Mouse (Mus musculus) G1E (cell line): ENCODE data around the gene Zkscan6. TPM values are rescaled to one million over a fixed set of nuclear protein-coding genes. Genes with fewer than 3 reads are reported as not detected.

Experiments used
- ATAC-seq: 2 replicates; pipeline ENCODE4 v1.8.0; 2016; ENCODE audit warnings: mild to moderate bottlenecking; ENCODE audit not compliant: insufficient number of reproducible peaks, poor library complexity, low FRiP score, severe bottlenecking; ENCODE audit errors: extremely low read depth
- DNase-seq: peaks from one replicate; pipeline ENCODE4 v3.0.0; 2012; ENCODE audit warnings: low spot score
- H3K27me3 ChIP-seq: 2 replicates; pipeline ENCODE4 v1.6.1; 2012; ENCODE audit warnings: mild to moderate bottlenecking, low read length, inconsistent platforms; ENCODE audit not compliant: insufficient read depth
- H3K36me3 ChIP-seq: replicated peaks from 2 replicates; pipeline ENCODE3; 2012; ENCODE audit warnings: mild to moderate bottlenecking, inconsistent platforms
- H3K4me1 ChIP-seq: 2 replicates; pipeline ENCODE4 v1.6.1; 2012; ENCODE audit warnings: low read depth, low read length, inconsistent platforms, mixed read lengths; ENCODE audit not compliant: insufficient read depth
- H3K4me3 ChIP-seq: 2 replicates; pipeline ENCODE4 v1.5.1; 2012; ENCODE audit warnings: low read depth, mild to moderate bottlenecking, inconsistent platforms, low read length, moderate library complexity, mixed read lengths
- H3K9me3 ChIP-seq: replicated peaks from 2 replicates; pipeline ENCODE4 v1.6.1; 2012; ENCODE audit warnings: inconsistent platforms
- CTCF ChIP-seq: IDR thresholded peaks from 2 replicates; pipeline ENCODE4 v1.5.1; 2012; ENCODE audit warnings: low read depth, low read length, inconsistent platforms, mixed read lengths
- GATA1 ChIP-seq: IDR thresholded peaks from 2 replicates; pipeline ENCODE4 v1.6.1; 2012; ENCODE audit warnings: borderline replicate concordance, low read length, inconsistent platforms, mixed read lengths
- GATA2 ChIP-seq: IDR thresholded peaks from 2 replicates; pipeline ENCODE4 v1.6.1; 2012; ENCODE audit warnings: low read depth, low read length, inconsistent platforms, borderline replicate concordance
- POLR2AphosphoS5 ChIP-seq: IDR thresholded peaks from 2 replicates; pipeline ENCODE4 v1.6.1; 2012; ENCODE audit warnings: low read depth, low read length, inconsistent platforms; ENCODE audit not compliant: insufficient replicate concordance
- TAL1 ChIP-seq: conservative IDR thresholded peaks from 2 replicates; pipeline ENCODE4 v1.6.1; 2012; ENCODE audit warnings: low read depth, low read length, inconsistent platforms, mixed read lengths
- polyA plus RNA-seq: library from polyadenylated mRNA; stranded (reverse); fragments of >175 nt; gene quantifications from 2 replicates; pipeline ENCODE4 v1.2.3, GENCODE M21; 2012
- total RNA-seq, 2 experiments: library from RNA; stranded (forward) in 1 of 2; stranded (reverse) in 1 of 2; fragments of 200-1000 nt in 1 of 2; fragments of >200 nt in 1 of 2; fragmentation: Nextera tagmentation in 1 of 2; gene quantifications; 2 replicates each; pipeline ENCODE4 v1.2.3; 2014 to 2017

The Zkscan6 gene
- total and polyA plus RNA-seq, 3 experiments = 2.8 to 26.8 (median 5.4) TPM

DNA sequence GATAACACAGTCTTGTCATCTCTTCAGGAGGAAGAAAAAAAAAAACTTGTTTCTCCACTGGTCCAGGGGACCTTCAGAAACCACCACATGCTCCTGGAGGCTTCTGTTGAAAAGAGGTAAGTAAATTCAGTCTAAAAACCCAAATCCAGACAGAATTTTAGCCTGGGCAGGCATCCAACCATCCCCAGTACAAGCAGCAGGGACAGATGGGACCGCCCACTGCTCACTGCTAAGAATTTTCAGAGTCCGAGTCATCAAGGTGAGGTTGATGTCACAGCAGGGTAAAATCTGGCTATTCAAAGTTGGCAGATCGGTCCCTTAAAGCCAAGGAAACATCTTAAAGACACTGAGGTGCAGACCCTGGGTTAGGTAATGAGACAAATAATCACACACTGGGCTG, 5.1 kb upstream of the Zkscan6 start:
- TF ChIP-seq GATA1 (no peak), GATA2 (no peak), CTCF (no peak), POLR2AphosphoS5 (no peak), TAL1 (no peak)
- Histone ChIP-seq H3K9me3 (no peaks in the 10 kb centered on the region), H3K4me3 (no peak overlapping the region), H3K36me3 (no peaks in the 10 kb centered on the region), H3K27me3 (no peaks in the 10 kb centered on the region), H3K4me1 (peaks cover 9% of the 10 kb centered on the region)
- DNase-seq (no peak), ATAC-seq (no peak)

DNA sequence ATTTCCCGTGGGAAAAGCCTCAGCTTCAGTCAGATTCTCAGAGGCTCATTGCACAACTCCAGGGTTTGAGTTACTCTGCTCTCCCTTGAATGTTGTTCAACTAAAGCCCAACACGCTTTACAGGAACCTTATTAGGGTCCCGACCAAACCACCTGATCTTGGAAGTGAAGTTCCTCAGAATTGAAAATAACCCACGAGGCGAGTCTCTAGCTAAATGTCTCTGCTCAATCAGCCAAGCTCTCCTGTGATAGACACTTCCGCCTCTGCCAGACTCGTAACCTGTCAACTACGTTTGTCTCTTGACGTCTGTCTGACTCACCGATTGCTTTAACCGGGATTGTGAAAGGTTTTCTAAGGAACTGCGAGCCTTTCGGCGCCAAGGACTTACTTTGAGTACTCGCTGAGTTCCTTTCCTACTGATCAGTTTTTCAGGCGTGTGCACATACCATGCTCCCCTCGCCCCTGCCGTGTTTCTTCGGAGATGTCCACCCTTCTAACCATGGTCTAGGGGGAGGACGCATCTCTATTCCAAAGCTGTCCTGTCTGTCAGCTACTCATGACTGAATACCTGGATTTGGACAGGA, 562 bp upstream of the Zkscan6 start:
- peak overlapping the region; percentile 95 for H3K4me3 ChIP-seq
- ATAC-seq = peak; percentile 43
- no peaks in the 10 kb centered on the region for H3K27me3 ChIP-seq
- peaks cover 21% of the 10 kb centered on the region for H3K4me1 ChIP-seq
- no peaks in the 10 kb centered on the region for H3K9me3 ChIP-seq
- peak; percentile 55 for DNase-seq
- TF ChIP-seq CTCF (no peak), GATA2 (no peak), TAL1 (no peak), GATA1 (no peak), POLR2AphosphoS5 (no peak)
- H3K36me3 ChIP-seq = peaks cover 10% of the 10 kb centered on the region

DNA sequence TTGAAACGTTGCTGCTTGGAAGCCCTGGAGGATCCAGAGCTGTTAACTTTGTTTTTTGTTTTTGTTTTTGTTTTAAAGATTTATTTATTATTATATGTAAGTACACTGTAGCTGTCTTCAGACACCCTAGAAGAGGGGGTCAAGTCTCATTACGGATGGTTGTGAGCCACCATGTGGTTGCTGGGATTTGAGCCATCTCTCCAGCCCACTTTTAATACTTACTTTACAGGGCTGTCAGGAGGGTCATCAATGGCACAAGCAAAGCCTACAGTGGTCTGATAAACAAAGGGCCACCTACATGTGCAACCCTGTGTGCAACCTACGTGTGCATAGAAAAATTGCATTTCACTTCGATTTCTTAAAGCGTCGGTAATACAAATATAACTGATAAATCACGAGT, 626 bp downstream of the Zkscan6 start:
- Histone ChIP-seq H3K4me3 (peak overlapping the region; percentile 95), H3K27me3 (no peaks in the 10 kb centered on the region), H3K36me3 (peaks cover 20% of the 10 kb centered on the region), H3K9me3 (no peaks in the 10 kb centered on the region), H3K4me1 (peaks cover 27% of the 10 kb centered on the region)
- TF ChIP-seq TAL1 = no peak
- no peak for TF ChIP-seq GATA2
- no peak for TF ChIP-seq CTCF
- no peak for TF ChIP-seq POLR2AphosphoS5
- TF ChIP-seq GATA1 = no peak
- ATAC-seq (no peak), DNase-seq (no peak)

DNA sequence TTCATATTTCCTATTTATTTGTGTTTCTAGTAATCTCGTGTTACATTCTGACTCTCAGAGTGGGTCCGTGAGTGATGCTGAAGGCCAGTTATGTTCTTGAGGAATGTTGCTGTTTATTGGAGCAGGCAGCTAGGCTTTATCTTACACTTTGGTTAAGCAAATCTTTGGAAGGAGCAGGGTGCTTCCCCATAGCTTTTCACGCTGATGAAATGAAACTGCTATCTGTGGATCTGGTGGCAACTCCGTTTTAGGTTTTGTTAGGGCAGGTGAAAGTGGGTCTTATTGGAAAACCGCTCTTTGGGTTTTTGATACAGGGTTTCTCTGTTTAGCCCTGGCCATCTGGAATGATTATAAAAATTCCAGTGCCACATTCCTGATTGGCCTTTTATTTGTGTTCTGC, 5.1 kb downstream of the Zkscan6 start:
- ATAC-seq (no peak), DNase-seq (no peak)
- no peak for TF ChIP-seq GATA1
- no peak for TF ChIP-seq GATA2
- H3K9me3 ChIP-seq = no peaks in the 10 kb centered on the region
- peaks cover 18% of the 10 kb centered on the region for H3K4me1 ChIP-seq
- no peak overlapping the region for H3K4me3 ChIP-seq
- H3K36me3 ChIP-seq = peaks cover 57% of the 10 kb centered on the region
- no peaks in the 10 kb centered on the region for H3K27me3 ChIP-seq

DNA sequence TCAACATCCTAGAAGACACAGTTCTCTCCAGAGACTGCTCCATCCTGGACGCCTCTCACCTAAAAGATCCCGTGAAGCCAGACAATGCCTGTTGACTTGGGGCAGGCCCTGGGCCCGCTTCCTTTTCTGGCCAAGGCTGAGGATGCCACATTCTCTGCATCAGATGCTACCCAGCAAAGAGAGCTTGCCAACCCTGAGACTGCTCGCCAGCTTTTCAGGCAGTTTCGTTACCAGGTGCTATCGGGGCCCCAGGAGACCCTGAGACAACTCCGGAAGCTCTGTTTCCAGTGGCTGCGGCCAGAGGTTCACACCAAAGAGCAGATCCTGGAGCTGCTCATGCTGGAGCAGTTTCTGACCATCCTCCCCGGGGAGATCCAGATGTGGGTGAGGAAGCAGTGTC, 7.4 kb downstream of the Zkscan6 start:
- TF ChIP-seq CTCF (no peak), GATA1 (no peak), POLR2AphosphoS5 (no peak), TAL1 (no peak), GATA2 (no peak)
- no peak for ATAC-seq

DNA sequence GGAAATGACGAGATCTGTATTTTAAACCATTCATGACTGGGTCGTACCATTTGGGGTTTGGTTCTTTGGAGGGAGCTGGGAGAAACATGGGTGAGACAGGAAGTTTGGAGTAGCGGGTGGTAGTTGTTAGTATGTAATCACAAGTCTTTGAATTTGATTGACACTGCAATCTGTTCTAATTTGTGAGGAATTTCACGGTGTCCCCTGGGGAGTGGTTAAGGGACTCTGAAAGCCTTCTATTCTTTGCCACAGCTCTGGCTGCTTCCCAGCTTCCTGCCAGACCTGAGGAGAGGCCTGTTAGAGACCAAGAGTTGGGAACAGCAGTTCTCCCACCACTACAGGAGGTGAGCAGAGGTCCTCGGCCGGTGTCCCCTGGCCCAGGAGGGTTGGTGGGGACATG, 9.3 kb downstream of the Zkscan6 start:
- TF ChIP-seq GATA1 (no peak), CTCF (no peak), TAL1 (no peak), GATA2 (no peak), POLR2AphosphoS5 (no peak)
- H3K27me3 ChIP-seq = no peaks in the 10 kb centered on the region
- no peak for DNase-seq
- H3K9me3 ChIP-seq = no peaks in the 10 kb centered on the region
- H3K36me3 ChIP-seq = peaks cover 83% of the 10 kb centered on the region
- ATAC-seq = no peak
- H3K4me1 ChIP-seq = peaks cover 7% of the 10 kb centered on the region
- no peak overlapping the region for H3K4me3 ChIP-seq

More for the DNA sequence above, 7.4 kb downstream of the Zkscan6 start:
- no peaks in the 10 kb centered on the region for H3K9me3 ChIP-seq
- no peaks in the 10 kb centered on the region for H3K27me3 ChIP-seq
- H3K4me1 ChIP-seq = peaks cover 12% of the 10 kb centered on the region
- H3K36me3 ChIP-seq = peaks cover 72% of the 10 kb centered on the region
- no peak for DNase-seq
- no peak overlapping the region for H3K4me3 ChIP-seq

DNA sequence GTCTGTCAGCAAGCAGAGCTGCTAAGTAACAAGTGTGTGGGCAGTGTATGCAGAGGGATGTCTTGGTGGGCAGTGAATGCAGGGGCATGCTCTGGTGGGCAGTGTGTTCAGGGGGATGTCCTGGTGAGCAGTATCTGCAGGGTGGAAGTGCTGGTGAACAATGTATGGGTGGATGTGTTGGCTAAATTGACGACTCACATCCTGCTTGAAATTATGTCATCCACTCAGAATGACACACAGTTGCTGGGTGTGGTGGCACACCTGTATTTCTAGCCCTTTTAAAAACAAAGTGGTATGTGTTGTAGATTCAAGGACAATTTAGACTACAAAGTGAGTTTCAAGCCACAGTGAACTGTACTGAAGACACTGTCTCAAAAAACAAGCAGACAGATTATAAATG, 11.2 kb downstream of the Zkscan6 start:
- H3K4me3 ChIP-seq = no peak overlapping the region
- ATAC-seq (no peak), DNase-seq (no peak)
- no peaks in the 10 kb centered on the region for H3K9me3 ChIP-seq
- H3K27me3 ChIP-seq = no peaks in the 10 kb centered on the region
- no peaks in the 10 kb centered on the region for H3K4me1 ChIP-seq
- TF ChIP-seq GATA1 (no peak), TAL1 (no peak), GATA2 (no peak), CTCF (no peak), POLR2AphosphoS5 (no peak)
- peaks cover 91% of the 10 kb centered on the region for H3K36me3 ChIP-seq
